Mouse (Mus musculus) lung, postnatal 0 days (tissue): ENCODE data around the gene Fam76a. TPM values are rescaled to one million over a fixed set of nuclear protein-coding genes. Genes with fewer than 3 reads are reported as not detected.

Experiments used
- ATAC-seq: fragments of 200-750 bp; cut with Nextera tagmentation; 2 replicates; pipeline ENCODE4 v1.8.0; 2017; ENCODE audit warnings: moderate library complexity
- DNase-seq: peaks from one replicate; pipeline ENCODE4 v3.0.0-alpha.2; 2016; ENCODE audit warnings: low spot score
- H3K27ac ChIP-seq: fragments of 300-500 bp; sonication (generic); 2 replicates; pipeline ENCODE4 v1.5.1; 2014; ENCODE audit warnings: antibody characterized with exemption, mild to moderate bottlenecking, low read length, mixed read lengths
- H3K27me3 ChIP-seq: fragments of 300-500 bp; sonication (generic); replicated peaks from 2 replicates; pipeline ENCODE4 v1.6.1; 2014; ENCODE audit warnings: low read length, mixed read lengths; ENCODE audit not compliant: insufficient read depth
- H3K36me3 ChIP-seq: fragments of 300-500 bp; sonication (generic); 2 replicates; pipeline ENCODE4 v1.6.1; 2014; ENCODE audit warnings: low read length, mixed read lengths; ENCODE audit not compliant: insufficient read depth
- H3K4me1 ChIP-seq: fragments of 300-500 bp; sonication (generic); 2 replicates; pipeline ENCODE4 v1.6.1; 2014; ENCODE audit warnings: antibody characterized with exemption, low read depth, low read length, mixed read lengths; ENCODE audit not compliant: insufficient read depth
- H3K4me2 ChIP-seq: fragments of 300-500 bp; sonication (generic); replicated peaks from 2 replicates; pipeline ENCODE4 v1.6.1; 2014; ENCODE audit warnings: low read depth, mild to moderate bottlenecking, low read length, moderate library complexity, mixed read lengths
- H3K4me3 ChIP-seq: fragments of 300-500 bp; sonication (generic); 2 replicates; pipeline ENCODE4 v1.5.1; 2014; ENCODE audit warnings: low read depth, low read length
- H3K9ac ChIP-seq: fragments of 300-500 bp; sonication (generic); replicated peaks from 2 replicates; pipeline ENCODE4 v1.6.1; 2014; ENCODE audit warnings: low read depth, mild to moderate bottlenecking
- H3K9me3 ChIP-seq: fragments of 300-500 bp; sonication (generic); 2 replicates; pipeline ENCODE4 v1.6.1; 2016; ENCODE audit warnings: low read length, mixed read lengths
- CTCF ChIP-seq: IDR thresholded peaks from 2 replicates; pipeline ENCODE4 v1.5.1; 2016; ENCODE audit warnings: antibody characterized with exemption, mild to moderate bottlenecking
- EP300 ChIP-seq: IDR thresholded peaks from 2 replicates; pipeline ENCODE4 v1.6.1; 2016; ENCODE audit warnings: antibody characterized with exemption, mild to moderate bottlenecking, control low read depth
- WGBS: fragments of 180-500 bp; shearing (Covaris S2); extraction: QIAGEN DNeasy Blood & Tissue Kit; methylation state at CpG from one replicate; pipeline ENCODE4 v1.1.7; 2014; 5-methylcytosine and 5-hydroxymethylcytosine counted together
- polyA plus RNA-seq: library from polyadenylated mRNA; unstranded; fragments of >200 nt; fragmentation: Nextera tagmentation; extraction: Ambion mirVana; gene quantifications from 2 replicates; pipeline ENCODE4 v1.2.1, GENCODE M21; 2015

Fam76a gene
- polyA plus RNA-seq: 53.9 and 57.6 TPM in 2 replicates

DNA sequence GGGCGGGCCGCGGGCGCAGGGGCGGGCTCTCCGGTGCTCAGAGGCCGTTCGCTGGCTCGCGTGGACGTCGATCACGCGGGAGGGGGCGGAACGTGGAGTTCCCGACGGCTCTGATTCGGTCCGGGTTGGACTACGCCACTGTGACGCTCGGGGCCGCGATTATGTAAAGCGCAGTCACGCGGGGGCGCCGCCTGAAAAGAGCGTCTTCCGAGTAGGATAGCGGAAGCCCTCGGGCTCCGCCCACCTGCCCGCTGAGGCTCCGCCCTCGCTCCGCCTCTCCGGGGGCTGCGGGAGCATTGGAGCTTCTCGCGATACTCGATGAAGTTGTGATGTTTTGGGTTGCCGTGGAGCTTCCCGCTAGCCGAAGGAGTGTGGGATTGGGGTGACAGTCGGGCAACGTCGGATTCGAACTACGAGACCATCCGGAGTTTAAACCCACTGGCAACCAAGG is at the start of gene Fam76a:
TSS of gene Fam76a (minus strand) at position 1 of the 451 bp plus-strand sequence.
- Histone ChIP-seq H3K4me3 (peak within 1 kb of the TSS; percentile 94), H3K36me3 (no peaks in the 10 kb centered on the region), H3K9me3 (no peaks in the 10 kb centered on the region), H3K27ac (peak within 1 kb of the TSS; percentile 92), H3K27me3 (no peaks in the 10 kb centered on the region), H3K4me1 (peaks cover 4% of the 10 kb centered on the region; the same call in 1 of the 2 replicates), H3K9ac (peak within 1 kb of the TSS; percentile 80), H3K4me2 (peak within 1 kb of the TSS; percentile 74)
- DNase-seq (peak; percentile 99), ATAC-seq (peak; percentile 99)
- 3% methylated on average over 51 of the region's 53 CpGs for WGBS
- TF ChIP-seq EP300 (peak; percentile 88), CTCF (peak; percentile 22; the same call in 1 of the 2 replicates)

GRCm38 (mm10) chr4:132972101-132972500 is 49.7 kb upstream of the Fam76a start:
- H3K4me3 ChIP-seq: no peak overlapping the region
- H3K9ac ChIP-seq: no peak overlapping the region
- no peaks in the 10 kb centered on the region for H3K27me3 ChIP-seq
- TF ChIP-seq EP300 (no peak), CTCF (no peak)
- DNase-seq (peak; percentile 21), ATAC-seq (no peak)
- peaks cover 19% of the 10 kb centered on the region; the same call in 1 of the 2 replicates for H3K4me1 ChIP-seq
- H3K36me3 ChIP-seq: no peaks in the 10 kb centered on the region
- H3K9me3 ChIP-seq: no peaks in the 10 kb centered on the region
- H3K27ac ChIP-seq: no peak overlapping the region
- 50% methylated on average over 3 of the region's 3 CpGs for WGBS
- no peak overlapping the region for H3K4me2 ChIP-seq

GRCm38 (mm10) chr4:132971601-132972000 is 49.2 kb upstream of the Fam76a start:
- no peak for ATAC-seq
- 64% methylated on average over 6 of the region's 6 CpGs for WGBS
- no peaks in the 10 kb centered on the region for H3K27me3 ChIP-seq
- TF ChIP-seq EP300 (no peak), CTCF (no peak)
- no peaks in the 10 kb centered on the region for H3K9me3 ChIP-seq
- H3K4me2 ChIP-seq: no peak overlapping the region
- no peak for DNase-seq
- H3K9ac ChIP-seq: no peak overlapping the region
- no peaks in the 10 kb centered on the region for H3K36me3 ChIP-seq
- H3K27ac ChIP-seq: no peak overlapping the region
- H3K4me3 ChIP-seq: no peak overlapping the region
- H3K4me1 ChIP-seq: peaks cover 15% of the 10 kb centered on the region; the same call in 1 of the 2 replicates

DNA sequence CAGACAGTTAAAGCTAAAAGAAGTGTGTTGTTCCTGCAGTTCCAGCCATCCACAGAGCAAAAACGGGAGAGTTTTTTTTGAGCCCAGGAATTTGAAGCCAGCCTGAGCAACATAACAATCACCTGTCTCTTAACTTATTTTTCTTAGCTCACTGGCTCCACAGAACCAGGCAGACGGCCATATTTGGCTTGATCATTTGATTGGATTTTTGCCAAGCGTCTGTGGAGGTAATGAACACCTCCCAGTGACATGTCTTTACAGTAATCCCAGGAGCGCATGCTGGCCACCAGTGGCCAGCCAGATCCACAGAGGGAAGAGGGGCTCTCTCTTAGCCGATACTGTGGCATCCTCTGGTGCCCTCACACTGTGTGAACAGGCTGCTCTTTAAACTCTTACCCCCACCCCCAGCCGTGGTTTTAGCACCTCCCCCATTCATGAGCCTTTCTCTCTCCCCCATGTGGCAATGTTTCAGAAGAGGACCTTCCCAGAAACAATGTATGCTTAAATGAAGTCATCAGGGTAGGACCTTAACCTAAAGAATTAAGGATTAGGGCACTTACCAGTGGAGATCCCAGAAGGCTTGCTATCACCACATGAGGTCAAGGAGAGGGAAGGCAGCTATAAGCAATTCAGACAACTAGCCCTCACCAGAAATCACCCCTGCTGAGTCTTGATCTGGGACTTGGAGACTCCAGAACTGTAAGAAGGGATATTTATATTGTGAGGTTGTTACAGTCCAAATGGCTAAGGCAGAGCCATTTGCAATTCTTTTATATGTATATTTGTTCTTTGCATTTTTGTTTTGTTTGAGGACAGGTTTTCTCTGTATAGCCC is 46.0 kb upstream of the Fam76a start:
- TF ChIP-seq CTCF: no peak
- TF ChIP-seq EP300: no peak
- Histone ChIP-seq H3K9me3 (no peaks in the 10 kb centered on the region), H3K36me3 (no peaks in the 10 kb centered on the region), H3K9ac (no peak overlapping the region), H3K27ac (no peak overlapping the region), H3K27me3 (no peaks in the 10 kb centered on the region), H3K4me3 (no peak overlapping the region), H3K4me2 (no peak overlapping the region), H3K4me1 (no peaks in the 10 kb centered on the region)
- ATAC-seq (no peak), DNase-seq (no peak)
- 36% methylated on average over 6 of the region's 6 CpGs for WGBS

- DNase-seq (no peak), ATAC-seq (no peak)
- Histone ChIP-seq H3K27me3 (no peaks in the 10 kb centered on the region), H3K4me3 (no peak overlapping the region), H3K36me3 (no peaks in the 10 kb centered on the region), H3K4me2 (no peak overlapping the region), H3K4me1 (peaks cover 12% of the 10 kb centered on the region), H3K9ac (no peak overlapping the region), H3K27ac (no peak overlapping the region), H3K9me3 (no peaks in the 10 kb centered on the region)
- 53% methylated on average over 5 of the region's 5 CpGs for WGBS
- TF ChIP-seq CTCF (no peak), EP300 (no peak)
These were observed 42.1 kb upstream of the Fam76a start for GRCm38 (mm10) chr4:132964473-132964872.

- no peaks in the 10 kb centered on the region for H3K27me3 ChIP-seq
- no peak overlapping the region for H3K9ac ChIP-seq
- 46% methylated on average over 3 of the region's 3 CpGs for WGBS
- no peaks in the 10 kb centered on the region for H3K36me3 ChIP-seq
- H3K27ac ChIP-seq: no peak overlapping the region
- no peaks in the 10 kb centered on the region for H3K9me3 ChIP-seq
- peaks cover 16% of the 10 kb centered on the region for H3K4me1 ChIP-seq
- ATAC-seq: no peak
- no peak overlapping the region for H3K4me2 ChIP-seq
- H3K4me3 ChIP-seq: no peak overlapping the region
- no peak for TF ChIP-seq EP300
- DNase-seq: no peak
These were observed 41.7 kb upstream of the Fam76a start for GRCm38 (mm10) chr4:132964064-132964463.
